Mouse (Mus musculus) forebrain, postnatal 0 days (tissue): Measurements from ENCODE around the gene Chrna1. TPM values are rescaled to one million over a fixed set of nuclear protein-coding genes. Genes with fewer than 3 reads are reported as not detected.

ENCODE experiments used
- ATAC-seq: fragments of 200-750 bp; cut with Nextera tagmentation; 2 replicates; pipeline ENCODE4 v1.8.0; 2017; ENCODE audit warnings: mild to moderate bottlenecking, moderate library complexity
- DNase-seq: peaks from one replicate; pipeline ENCODE4 v3.0.0-alpha.2; 2015
- H3K27ac ChIP-seq: fragments of 300-500 bp; sonication (generic); 2 replicates; pipeline ENCODE4 v1.5.1; 2014; ENCODE audit warnings: low read depth, mild to moderate bottlenecking, antibody characterized with exemption, low read length, moderate library complexity, mixed read lengths
- H3K27me3 ChIP-seq: fragments of 300-500 bp; sonication (generic); 2 replicates; pipeline ENCODE4 v1.6.1; 2014; ENCODE audit warnings: mild to moderate bottlenecking, low read length, mixed read lengths; ENCODE audit not compliant: insufficient read depth
- H3K36me3 ChIP-seq: fragments of 300-500 bp; sonication (generic); 2 replicates; pipeline ENCODE4 v1.6.1; 2014; ENCODE audit warnings: mild to moderate bottlenecking, moderate library complexity; ENCODE audit not compliant: insufficient read depth
- H3K4me1 ChIP-seq: fragments of 300-500 bp; sonication (generic); 2 replicates; pipeline ENCODE4 v1.6.1; 2014; ENCODE audit warnings: antibody characterized with exemption; ENCODE audit not compliant: insufficient read depth
- H3K4me2 ChIP-seq: fragments of 300-500 bp; sonication (generic); 2 replicates; pipeline ENCODE4 v1.6.1; 2014; ENCODE audit warnings: low read depth, mild to moderate bottlenecking, moderate library complexity
- H3K4me3 ChIP-seq: fragments of 300-500 bp; sonication (generic); 2 replicates; pipeline ENCODE4 v1.5.1; 2014; ENCODE audit warnings: low read depth, low read length, mixed read lengths
- H3K9ac ChIP-seq: fragments of 300-500 bp; sonication (generic); 2 replicates; pipeline ENCODE4 v1.6.1; 2014; ENCODE audit warnings: mild to moderate bottlenecking
- H3K9me3 ChIP-seq: fragments of 300-500 bp; sonication (generic); 2 replicates; pipeline ENCODE4 v1.6.1; 2016; ENCODE audit warnings: low read length
- CTCF ChIP-seq: sonication (generic); IDR thresholded peaks from 2 replicates; pipeline ENCODE4 v1.5.1; 2016; ENCODE audit warnings: antibody characterized with exemption, control low read depth, low read depth
- WGBS: fragments of 180-500 bp; shearing (Covaris S2); extraction: QIAGEN DNeasy Blood & Tissue Kit; methylation state at CpG from one replicate; pipeline ENCODE4 v1.1.7; 2014; 5-methylcytosine and 5-hydroxymethylcytosine counted together
- polyA plus RNA-seq: library from polyadenylated mRNA; unstranded; fragments of >200 nt; fragmentation: Nextera tagmentation; extraction: Ambion mirVana; gene quantifications from 2 replicates; pipeline ENCODE4 v1.2.1, GENCODE M21; 2015
- total RNA-seq: library from RNA; depleted of rRNA; stranded (reverse); fragments of >200 nt; gene quantifications from 2 replicates; pipeline ENCODE4 v1.2.3, GENCODE M21; 2014

Chrna1 gene
- total and polyA plus RNA-seq, 2 experiments from 2014 or later, result 0.05 to 0.17 TPM

- Histone ChIP-seq H3K9ac (no peak overlapping the region), H3K4me2 (no peak overlapping the region), H3K27me3 (no peaks in the 10 kb centered on the region), H3K27ac (no peak overlapping the region), H3K36me3 (no peaks in the 10 kb centered on the region), H3K4me3 (no peak overlapping the region), H3K9me3 (no peaks in the 10 kb centered on the region), H3K4me1 (no peaks in the 10 kb centered on the region)
- ATAC-seq (no peak), DNase-seq (no peak)
- 65% methylated on average over 2 of the region's 2 CpGs for WGBS
- TF ChIP-seq CTCF, result no peak
Observed at GRCm38 (mm10) chr2:73548542-73548941, 31.6 kb downstream of the Chrna1 start.

- DNase-seq, result no peak
- ATAC-seq, result no peak
- TF ChIP-seq CTCF, result no peak
Observed at GRCm38 (mm10) chr2:73547256-73547655, 32.9 kb downstream of the Chrna1 start.

GRCm38 (mm10) chr2:73545556-73545955 is 34.6 kb downstream of the Chrna1 start:
- no peak overlapping the region for H3K4me3 ChIP-seq
- H3K36me3 ChIP-seq, result no peaks in the 10 kb centered on the region
- H3K4me1 ChIP-seq, result no peaks in the 10 kb centered on the region
- no peak overlapping the region for H3K4me2 ChIP-seq
- H3K27me3 ChIP-seq, result no peaks in the 10 kb centered on the region
- ATAC-seq (no peak), DNase-seq (no peak)
- WGBS, result 85% methylated on average over 2 of the region's 2 CpGs
- TF ChIP-seq CTCF, result no peak
- H3K9ac ChIP-seq, result no peak overlapping the region
- H3K27ac ChIP-seq, result no peak overlapping the region
- H3K9me3 ChIP-seq, result no peaks in the 10 kb centered on the region

More at GRCm38 (mm10) chr2:73547256-73547655, 32.9 kb downstream of the Chrna1 start:
- no peak overlapping the region for H3K4me2 ChIP-seq
- H3K36me3 ChIP-seq, result no peaks in the 10 kb centered on the region
- H3K27me3 ChIP-seq, result no peaks in the 10 kb centered on the region
- H3K4me1 ChIP-seq, result no peaks in the 10 kb centered on the region
- H3K9me3 ChIP-seq, result no peaks in the 10 kb centered on the region
- H3K4me3 ChIP-seq, result no peak overlapping the region
- no peak overlapping the region for H3K27ac ChIP-seq
- H3K9ac ChIP-seq, result no peak overlapping the region
- 90% methylated on average over 4 of the region's 4 CpGs for WGBS

GRCm38 (mm10) chr2:73540450-73541162 is 39.5 kb downstream of the Chrna1 start:
- DNase-seq (no peak), ATAC-seq (no peak)
- Histone ChIP-seq H3K4me1 (no peaks in the 10 kb centered on the region), H3K4me3 (no peak overlapping the region), H3K9me3 (no peaks in the 10 kb centered on the region), H3K36me3 (no peaks in the 10 kb centered on the region), H3K27ac (no peak overlapping the region), H3K4me2 (no peak overlapping the region), H3K9ac (no peak overlapping the region), H3K27me3 (no peaks in the 10 kb centered on the region)
- no peak for TF ChIP-seq CTCF
- WGBS, result 38% methylated on average over 16 of the region's 16 CpGs

GRCm38 (mm10) chr2:73539697-73540096 is 40.4 kb downstream of the Chrna1 start:
- no peaks in the 10 kb centered on the region for H3K27me3 ChIP-seq
- H3K9ac ChIP-seq, result no peak overlapping the region
- 42% methylated on average over 1 of the region's 1 CpGs for WGBS
- no peak for TF ChIP-seq CTCF
- no peak overlapping the region for H3K4me2 ChIP-seq
- no peaks in the 10 kb centered on the region for H3K36me3 ChIP-seq
- H3K4me1 ChIP-seq, result no peaks in the 10 kb centered on the region
- ATAC-seq (no peak), DNase-seq (no peak)
- no peaks in the 10 kb centered on the region for H3K9me3 ChIP-seq
- H3K4me3 ChIP-seq, result no peak overlapping the region
- no peak overlapping the region for H3K27ac ChIP-seq

- no peak for ATAC-seq
- Histone ChIP-seq H3K9me3 (no peaks in the 10 kb centered on the region), H3K4me1 (no peaks in the 10 kb centered on the region), H3K36me3 (no peaks in the 10 kb centered on the region), H3K27ac (no peak overlapping the region), H3K27me3 (no peaks in the 10 kb centered on the region), H3K4me2 (no peak overlapping the region), H3K9ac (no peak overlapping the region), H3K4me3 (no peak overlapping the region)
- no peak for DNase-seq
- TF ChIP-seq CTCF, result no peak
- WGBS, result 85% methylated on average over 3 of the region's 3 CpGs
Observed at GRCm38 (mm10) chr2:73539141-73539540, 41.0 kb downstream of the Chrna1 start.

- 78% methylated on average over 13 of the region's 13 CpGs for WGBS
- TF ChIP-seq CTCF, result no peak
- H3K9me3 ChIP-seq, result no peaks in the 10 kb centered on the region
- no peaks in the 10 kb centered on the region for H3K27me3 ChIP-seq
- no peak overlapping the region for H3K4me3 ChIP-seq
- no peaks in the 10 kb centered on the region for H3K4me1 ChIP-seq
- no peak overlapping the region for H3K27ac ChIP-seq
- DNase-seq (no peak), ATAC-seq (no peak)
- H3K36me3 ChIP-seq, result no peaks in the 10 kb centered on the region
- H3K9ac ChIP-seq, result no peak overlapping the region
- H3K4me2 ChIP-seq, result no peak overlapping the region
Observed at GRCm38 (mm10) chr2:73538590-73538989, 41.5 kb downstream of the Chrna1 start.
